ENCODE assay signal across 17 mouse cellular contexts in the genomic region with DNA sequence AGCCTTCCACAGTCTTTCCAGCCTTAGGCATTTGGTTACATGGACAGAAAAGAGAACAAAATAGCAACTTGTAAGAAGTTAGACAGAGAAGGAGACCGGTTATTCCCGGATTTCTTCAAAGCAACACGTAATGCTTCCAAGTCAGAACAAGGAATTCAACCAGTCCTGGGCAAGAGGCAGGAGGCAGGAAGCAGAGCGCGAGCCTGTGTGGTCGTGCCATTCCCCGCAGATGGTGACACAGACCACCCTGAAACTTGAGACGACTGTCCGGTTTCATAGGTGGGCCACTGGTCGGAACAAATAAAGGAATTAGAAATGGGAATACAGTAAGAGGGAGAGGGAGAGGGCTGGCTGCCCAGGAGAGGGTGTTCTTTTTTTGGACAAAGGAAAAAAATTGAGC. TPM values are rescaled to one million over a fixed set of nuclear protein-coding genes. Genes with fewer than 3 reads are reported as not detected.
A peak's percentile ranks its signal among the peaks of the same experiment; 100 is the strongest.
DNase-seq lines count a peak whose midpoint lies in the region; ATAC-seq and TF ChIP-seq lines count a peak whose summit lies in the region.
"Had no signal": no experiment of that assay in that cellular context is flagged by ENCODE, and none has a peak within 500 bp of the region (broad histone marks: within the 10 kb centered on the region; RNA-seq: fewer than 3 reads in every experiment).

No protein-coding gene starts in this region.

- WGBS in heart, embryonic 14.5 days, result 30% methylated on average over 10 of the region's 10 CpGs
- WGBS in kidney, postnatal 0 days, result 10% methylated on average over 10 of the region's 10 CpGs
- WGBS in liver, postnatal 0 days (ENCODE audit: insufficient replicate concordance), result 46% methylated on average over 10 of the region's 10 CpGs

- H3K4me1 ChIP-seq in heart, embryonic 14.5 days (ENCODE audit: control insufficient read depth in 2 of 2, insufficient read depth in 2 of 2, low read length in 2 of 2), result peaks cover 17 to 28% of the 10 kb centered on the region in 2 experiments
- H3K4me1 ChIP-seq in kidney, postnatal 0 days (replicated peaks; ENCODE audit: insufficient read depth, low read length), result 0 out of 2 replicates have a peak, but pooled peaks cover 4% of the 10 kb centered on the region
- peaks cover 10% of the 10 kb centered on the region for H3K4me1 ChIP-seq in liver, postnatal 0 days (ENCODE audit: insufficient read depth)
- H3K4me1 ChIP-seq: midbrain, embryonic 15.5 days had no signal

- H3K27me3 ChIP-seq in heart, embryonic 14.5 days (ENCODE audit: control insufficient read depth, insufficient read depth, low read length), result no peaks in the 10 kb centered on the region
- no peaks in the 10 kb centered on the region for H3K27me3 ChIP-seq in kidney, postnatal 0 days (ENCODE audit: insufficient read depth, low read length)
- no peaks in the 10 kb centered on the region for H3K27me3 ChIP-seq in liver, postnatal 0 days (ENCODE audit: insufficient read depth, low read length)

- H3K4me3 ChIP-seq in heart, embryonic 14.5 days (ENCODE audit: control insufficient read depth in 1 of 2, insufficient read depth in 1 of 2, low read depth in 1 of 2, low read length in 2 of 2), result no peak overlapping the region
- H3K4me3 ChIP-seq in kidney, postnatal 0 days (replicated peaks; ENCODE audit: low read depth, low read length), result no peak overlapping the region
- no peak overlapping the region for H3K4me3 ChIP-seq in liver, postnatal 0 days (ENCODE audit: low read depth, low read length)
- H3K4me3 ChIP-seq: erythroblast, embryonic 14.5 days; gastrocnemius, adult 2 months; midbrain, embryonic 15.5 days had no signal

- H3K4me2 ChIP-seq in heart, embryonic 14.5 days (ENCODE audit: low read length), result peak overlapping the region; percentile 42
- no peak overlapping the region for H3K4me2 ChIP-seq in kidney, postnatal 0 days (ENCODE audit: low read length)
- no peak overlapping the region for H3K4me2 ChIP-seq in liver, postnatal 0 days (ENCODE audit: low read depth, low read length)
- H3K4me2 ChIP-seq: midbrain, embryonic 15.5 days had no signal

- no peak for TF ChIP-seq CTCF in kidney, postnatal 0 days (IDR thresholded peaks at IDR 0.05; ENCODE audit: low read depth)
- TF ChIP-seq CTCF in liver, postnatal 0 days (IDR thresholded peaks at IDR 0.05; ENCODE audit: low read depth), result no peak

- ATAC-seq in heart, embryonic 14.5 days (ENCODE audit: insufficient number of reproducible peaks, insufficient read depth, low FRiP score, low read depth), result no peak
- no peak for ATAC-seq in kidney, postnatal 0 days (replicated peaks; ENCODE audit: low FRiP score, low read depth)
- ATAC-seq in liver, postnatal 0 days, result no peak
- ATAC-seq: CD4-positive, CD25-positive, alpha-beta regulatory T cell, adult 4 months; forebrain, postnatal 0 days; inflammation-experienced regulatory T-cells, adult 6 months; midbrain, embryonic 15.5 days had no signal

- DNase-seq in embryo, embryonic 10 days (ENCODE audit: low spot score), result peak; percentile 33
- DNase-seq in embryo, embryonic 10.5 days (ENCODE audit: low spot score), result no peak
- DNase-seq in heart, adult 9 months (ENCODE audit: low spot score in 2 of 2), result no peak
- DNase-seq in kidney, postnatal 0 days (ENCODE audit: low spot score), result peak; percentile 21
- DNase-seq in kidney, postnatal 10 days, result no peak
- no peak for DNase-seq in liver, postnatal 0 days
- DNase-seq in gastrocnemius, adult 8-10 months (ENCODE audit: low spot score in 2 of 2), result no peak
- DNase-seq: cerebellum, adult 9-10 months; forebrain, postnatal 0 days; gastrocnemius, adult 2 months; kidney, postnatal 14 days had no signal

- no peaks in the 10 kb centered on the region for H3K9me3 ChIP-seq in heart, embryonic 14.5 days (ENCODE audit: control insufficient read depth, low read length)
- no peaks in the 10 kb centered on the region for H3K9me3 ChIP-seq in kidney, postnatal 0 days (replicated peaks; ENCODE audit: low read length)
- no peaks in the 10 kb centered on the region for H3K9me3 ChIP-seq in liver, postnatal 0 days (ENCODE audit: low read length)
- H3K9me3 ChIP-seq: midbrain, embryonic 15.5 days had no signal

- TF ChIP-seq EP300 in liver, postnatal 0 days (IDR thresholded peaks at IDR 0.05; ENCODE audit: low read depth), result no peak

- H3K27ac ChIP-seq in heart, embryonic 14.5 days (replicated peaks in 1 of 2; ENCODE audit: control insufficient read depth in 1 of 2, insufficient read depth in 1 of 2, low read depth in 2 of 2, low read length in 2 of 2), result peak overlapping the region; percentile 88 to 95
- H3K27ac ChIP-seq in kidney, postnatal 0 days, result 0 out of 2 replicates have a peak overlapping the region, but pooled peaks have one; percentile 37
- peak overlapping the region; percentile 62; the same call in 1 of the 2 replicates for H3K27ac ChIP-seq in liver, postnatal 0 days (ENCODE audit: low read depth)
- H3K27ac ChIP-seq: gastrocnemius, adult 2 months; midbrain, embryonic 15.5 days had no signal

- H3K9ac ChIP-seq in heart, embryonic 14.5 days (ENCODE audit: low read length), result peak overlapping the region; percentile 38; the same call in 1 of the 2 replicates
- H3K9ac ChIP-seq in kidney, postnatal 0 days (ENCODE audit: low read depth, low read length), result no peak overlapping the region
- no peak overlapping the region for H3K9ac ChIP-seq in liver, postnatal 0 days (replicated peaks)
- H3K9ac ChIP-seq: forebrain, postnatal 0 days; midbrain, embryonic 15.5 days had no signal

- H3K36me3 ChIP-seq in heart, embryonic 14.5 days (ENCODE audit: control insufficient read depth, insufficient read depth, low read length), result no peaks in the 10 kb centered on the region
- no peaks in the 10 kb centered on the region for H3K36me3 ChIP-seq in kidney, postnatal 0 days (ENCODE audit: insufficient read depth, low read length)
- H3K36me3 ChIP-seq in liver, postnatal 0 days (replicated peaks; ENCODE audit: insufficient read depth, low read length), result no peaks in the 10 kb centered on the region
- H3K36me3 ChIP-seq: G1E; midbrain, embryonic 15.5 days had no signal

RNA-seq across cellular contexts. Expression of gene Syk, which starts 6.1 kb away (rescaled TPM):
- 9.1 and 9.6 TPM in 2 replicates for polyA plus RNA-seq in heart, embryonic 14.5 days (2014; fragmentation: Nextera tagmentation; extraction: Ambion mirVana)
- polyA plus RNA-seq in kidney, postnatal 0 days (2015; fragmentation: Nextera tagmentation; extraction: Ambion mirVana), result 3.3 and 3.8 TPM in 2 replicates
- 6.0 and 6.8 TPM in 2 replicates for polyA plus RNA-seq in liver, postnatal 0 days (2015; fragmentation: Nextera tagmentation; extraction: Ambion mirVana)
- total RNA-seq in gastrocnemius, adult 8-10 months (2022), result 1 to 10 TPM in 3 of 4 experiments, under 1 TPM in 1; 0.46 to 1.6 (median 1.3) TPM
- polyA plus RNA-seq: G1E had no signal

RNA-seq across cellular contexts. Expression of gene Diras2, which starts 45.8 kb away (rescaled TPM):
- polyA plus RNA-seq in heart, embryonic 14.5 days (2014; fragmentation: Nextera tagmentation; extraction: Ambion mirVana), result 0.38 and 0.72 TPM in 2 replicates
- polyA plus RNA-seq in kidney, postnatal 0 days (2015; fragmentation: Nextera tagmentation; extraction: Ambion mirVana), result 0.04 and 0.08 TPM in 2 replicates
- 0.12 and 0.19 TPM in 2 replicates for polyA plus RNA-seq in liver, postnatal 0 days (2015; fragmentation: Nextera tagmentation; extraction: Ambion mirVana)
- total RNA-seq in gastrocnemius, adult 8-10 months (2022), result under 1 TPM; 0.07 to 0.13 (median 0.10) TPM
- polyA plus RNA-seq: CD4-positive, CD25-positive, alpha-beta regulatory T cell, adult 4 months; erythroblast, embryonic 14.5 days; G1E; inflammation-experienced regulatory T-cells, adult 6 months had no signal

Comparison
In these comparisons a context has a peak if more than half of its experiments do, and no peak if none do; other contexts are left out.
1. DNase-seq: peak in embryo, embryonic 10 days (single experiment) and kidney, postnatal 0 days (single experiment); none in embryo, embryonic 10.5 days (single experiment), heart, adult 9 months (0 of 2), kidney, postnatal 10 days (single experiment), liver, postnatal 0 days (single experiment) and gastrocnemius, adult 8-10 months (0 of 2).
2. H3K27ac ChIP-seq: peak in every context shown above with its lines; median percentile 92 in heart, embryonic 14.5 days; 62 in liver, postnatal 0 days; 37 in kidney, postnatal 0 days.